Mouse (Mus musculus) neural tube, embryonic 12.5 days (tissue): ENCODE measurements at regions not wholly inside any gene's neighbourhood (a gene's known extent, or its start where the extent isn't known, plus 50 kb on each side); places are given as distances from the start of the nearest gene placed in this dataset.
A peak's percentile ranks its signal among the peaks of the same experiment; 100 is the strongest.

Experiments
- ATAC-seq: fragments of 200-750 bp; cut with Nextera tagmentation; 2 replicates; pipeline ENCODE4 v1.8.0; 2017; ENCODE audit warnings: low read depth, mild to moderate bottlenecking, moderate TSS enrichment, moderate library complexity; ENCODE audit not compliant: low FRiP score
- H3K27ac ChIP-seq: fragments of 300-500 bp; sonication (generic); 2 replicates; pipeline ENCODE4 v1.5.1; 2016
- H3K27me3 ChIP-seq: fragments of 300-500 bp; sonication (generic); replicated peaks from 2 replicates; pipeline ENCODE4 v1.6.1; 2016; ENCODE audit warnings: mild to moderate bottlenecking
- H3K36me3 ChIP-seq: fragments of 300-500 bp; sonication (generic); 2 replicates; pipeline ENCODE4 v1.6.1; 2016; ENCODE audit warnings: mild to moderate bottlenecking
- H3K4me1 ChIP-seq: fragments of 300-500 bp; sonication (generic); 2 replicates; pipeline ENCODE4 v1.6.1; 2016
- H3K4me2 ChIP-seq: fragments of 300-500 bp; sonication (generic); replicated peaks from 2 replicates; pipeline ENCODE4 v1.6.1; 2016; ENCODE audit warnings: mild to moderate bottlenecking
- H3K4me3 ChIP-seq: fragments of 300-500 bp; sonication (generic); 2 replicates; pipeline ENCODE4 v1.5.1; 2016
- H3K9ac ChIP-seq: fragments of 300-500 bp; sonication (generic); 2 replicates; pipeline ENCODE4 v1.6.1; 2016; ENCODE audit warnings: mild to moderate bottlenecking
- H3K9me3 ChIP-seq: fragments of 300-500 bp; sonication (generic); 2 replicates; pipeline ENCODE4 v1.6.1; 2016; ENCODE audit warnings: mild to moderate bottlenecking
- WGBS: fragments of 180-500 bp; shearing (Covaris S2); methylation state at CpG from one replicate; pipeline ENCODE4 v1.1.7; 2016; 5-methylcytosine and 5-hydroxymethylcytosine counted together

GRCm38 (mm10) chr1:42260033-42260925 lies 435.3 kb upstream of the Pou3f3 start:
- Histone ChIP-seq H3K9ac (no peak overlapping the region), H3K4me1 (peaks cover 42% of the 10 kb centered on the region), H3K9me3 (no peaks in the 10 kb centered on the region), H3K36me3 (no peaks in the 10 kb centered on the region), H3K27ac (peak overlapping the region; percentile 15; the same call in 1 of the 2 replicates), H3K4me3 (no peak overlapping the region), H3K27me3 (no peaks in the 10 kb centered on the region), H3K4me2 (peak overlapping the region; percentile 36)
- ATAC-seq = no peak
- 52% methylated on average over 9 of the region's 9 CpGs for WGBS

GRCm38 (mm10) chr1:42261031-42261430 lies 434.5 kb upstream of the Pou3f3 start:
- H3K9me3 ChIP-seq = no peaks in the 10 kb centered on the region
- no peak overlapping the region for H3K4me2 ChIP-seq
- H3K36me3 ChIP-seq = no peaks in the 10 kb centered on the region
- H3K27ac ChIP-seq = no peak overlapping the region
- 35% methylated on average over 3 of the region's 3 CpGs for WGBS
- no peak overlapping the region for H3K4me3 ChIP-seq
- H3K9ac ChIP-seq = no peak overlapping the region
- no peak for ATAC-seq
- H3K4me1 ChIP-seq = peaks cover 42% of the 10 kb centered on the region
- H3K27me3 ChIP-seq = no peaks in the 10 kb centered on the region

GRCm38 (mm10) chr1:42261800-42262199 lies 433.8 kb upstream of the Pou3f3 start:
- Histone ChIP-seq H3K9ac (peak overlapping the region; percentile 26; the same call in 1 of the 2 replicates), H3K4me3 (no peak overlapping the region), H3K27ac (0 out of 2 replicates have a peak overlapping the region, but pooled peaks have one; percentile 10), H3K27me3 (no peaks in the 10 kb centered on the region), H3K4me2 (peak overlapping the region; percentile 52), H3K4me1 (peaks cover 42% of the 10 kb centered on the region), H3K9me3 (no peaks in the 10 kb centered on the region), H3K36me3 (no peaks in the 10 kb centered on the region)
- no peak for ATAC-seq
- 13% methylated on average over 13 of the region's 13 CpGs for WGBS

GRCm38 (mm10) chr1:42262606-42263005 lies 433.0 kb upstream of the Pou3f3 start:
- no peak overlapping the region for H3K4me2 ChIP-seq
- no peak overlapping the region for H3K9ac ChIP-seq
- H3K27me3 ChIP-seq = no peaks in the 10 kb centered on the region
- H3K4me1 ChIP-seq = peaks cover 40% of the 10 kb centered on the region
- WGBS = 65% methylated on average over 5 of the region's 5 CpGs
- H3K27ac ChIP-seq = no peak overlapping the region
- no peaks in the 10 kb centered on the region for H3K36me3 ChIP-seq
- H3K4me3 ChIP-seq = no peak overlapping the region
- no peak for ATAC-seq
- no peaks in the 10 kb centered on the region for H3K9me3 ChIP-seq

GRCm38 (mm10) chr1:42277130-42277529 lies 418.4 kb upstream of the Pou3f3 start:
- Histone ChIP-seq H3K27me3 (no peaks in the 10 kb centered on the region), H3K9me3 (peaks cover 9% of the 10 kb centered on the region; the same call in 1 of the 2 replicates), H3K4me1 (no peaks in the 10 kb centered on the region), H3K27ac (no peak overlapping the region), H3K4me3 (no peak overlapping the region), H3K4me2 (no peak overlapping the region), H3K36me3 (no peaks in the 10 kb centered on the region), H3K9ac (no peak overlapping the region)
- WGBS = 59% methylated on average over 8 of the region's 8 CpGs
- no peak for ATAC-seq

- no peak overlapping the region for H3K4me2 ChIP-seq
- H3K36me3 ChIP-seq = no peaks in the 10 kb centered on the region
- no peaks in the 10 kb centered on the region for H3K9me3 ChIP-seq
- no peak for ATAC-seq
- H3K27ac ChIP-seq = no peak overlapping the region
- no peaks in the 10 kb centered on the region for H3K4me1 ChIP-seq
- H3K4me3 ChIP-seq = no peak overlapping the region
- H3K9ac ChIP-seq = no peak overlapping the region
- WGBS = 82% methylated on average over 10 of the region's 10 CpGs
- H3K27me3 ChIP-seq = no peaks in the 10 kb centered on the region
These were observed 399.7 kb upstream of the Pou3f3 start for GRCm38 (mm10) chr1:42295841-42296240.

GRCm38 (mm10) chr1:42309251-42309650 lies 386.3 kb upstream of the Pou3f3 start:
- no peaks in the 10 kb centered on the region for H3K9me3 ChIP-seq
- no peaks in the 10 kb centered on the region for H3K4me1 ChIP-seq
- 83% methylated on average over 1 of the region's 1 CpGs for WGBS
- H3K36me3 ChIP-seq = no peaks in the 10 kb centered on the region
- no peak overlapping the region for H3K27ac ChIP-seq
- no peak overlapping the region for H3K4me3 ChIP-seq
- H3K9ac ChIP-seq = no peak overlapping the region
- H3K27me3 ChIP-seq = no peaks in the 10 kb centered on the region
- H3K4me2 ChIP-seq = no peak overlapping the region
- ATAC-seq = no peak

- Histone ChIP-seq H3K27me3 (no peaks in the 10 kb centered on the region), H3K4me2 (no peak overlapping the region), H3K4me1 (no peaks in the 10 kb centered on the region), H3K9me3 (no peaks in the 10 kb centered on the region), H3K4me3 (no peak overlapping the region), H3K27ac (no peak overlapping the region), H3K36me3 (no peaks in the 10 kb centered on the region), H3K9ac (no peak overlapping the region)
- 88% methylated on average over 4 of the region's 4 CpGs for WGBS
- no peak for ATAC-seq
These were observed 382.1 kb upstream of the Pou3f3 start for GRCm38 (mm10) chr1:42313494-42313893.

GRCm38 (mm10) chr1:42351884-42352283 lies 343.7 kb upstream of the Pou3f3 start:
- Histone ChIP-seq H3K27ac (no peak overlapping the region), H3K4me2 (peak overlapping the region; percentile 22; the same call in 1 of the 2 replicates), H3K4me3 (no peak overlapping the region), H3K36me3 (no peaks in the 10 kb centered on the region), H3K9me3 (no peaks in the 10 kb centered on the region), H3K9ac (no peak overlapping the region), H3K4me1 (peaks cover 10% of the 10 kb centered on the region; the same call in 1 of the 2 replicates), H3K27me3 (no peaks in the 10 kb centered on the region)
- 41% methylated on average over 4 of the region's 4 CpGs for WGBS
- peak; percentile 63 for ATAC-seq

GRCm38 (mm10) chr1:42352389-42352788 lies 343.2 kb upstream of the Pou3f3 start:
- 48% methylated on average over 13 of the region's 13 CpGs for WGBS
- no peak overlapping the region for H3K4me3 ChIP-seq
- peaks cover 10% of the 10 kb centered on the region; the same call in 1 of the 2 replicates for H3K4me1 ChIP-seq
- H3K4me2 ChIP-seq = peak overlapping the region; percentile 22
- ATAC-seq = peak; percentile 68
- no peaks in the 10 kb centered on the region for H3K36me3 ChIP-seq
- no peak overlapping the region for H3K9ac ChIP-seq
- no peak overlapping the region for H3K27ac ChIP-seq
- H3K9me3 ChIP-seq = no peaks in the 10 kb centered on the region
- H3K27me3 ChIP-seq = no peaks in the 10 kb centered on the region

- Histone ChIP-seq H3K9ac (no peak overlapping the region), H3K4me3 (no peak overlapping the region), H3K4me1 (peaks cover 10% of the 10 kb centered on the region; the same call in 1 of the 2 replicates), H3K36me3 (no peaks in the 10 kb centered on the region), H3K27ac (no peak overlapping the region), H3K9me3 (no peaks in the 10 kb centered on the region), H3K4me2 (no peak overlapping the region), H3K27me3 (no peaks in the 10 kb centered on the region)
- 81% methylated on average over 8 of the region's 8 CpGs for whole genome bisulfite sequencing
- no peak for ATAC-seq
These were observed 342.5 kb upstream of the Pou3f3 start for GRCm38 (mm10) chr1:42353096-42353495.

GRCm38 (mm10) chr1:42354020-42354419 lies 341.5 kb upstream of the Pou3f3 start:
- Histone ChIP-seq H3K36me3 (no peaks in the 10 kb centered on the region), H3K4me1 (peaks cover 10% of the 10 kb centered on the region; the same call in 1 of the 2 replicates), H3K27me3 (no peaks in the 10 kb centered on the region), H3K4me3 (no peak overlapping the region), H3K27ac (no peak overlapping the region), H3K4me2 (no peak overlapping the region), H3K9ac (no peak overlapping the region), H3K9me3 (no peaks in the 10 kb centered on the region)
- ATAC-seq = no peak
- 76% methylated on average over 6 of the region's 6 CpGs for WGBS
